Mouse (Mus musculus): ENCODE data around the gene Naa38.

Naa38 gene

DNA sequence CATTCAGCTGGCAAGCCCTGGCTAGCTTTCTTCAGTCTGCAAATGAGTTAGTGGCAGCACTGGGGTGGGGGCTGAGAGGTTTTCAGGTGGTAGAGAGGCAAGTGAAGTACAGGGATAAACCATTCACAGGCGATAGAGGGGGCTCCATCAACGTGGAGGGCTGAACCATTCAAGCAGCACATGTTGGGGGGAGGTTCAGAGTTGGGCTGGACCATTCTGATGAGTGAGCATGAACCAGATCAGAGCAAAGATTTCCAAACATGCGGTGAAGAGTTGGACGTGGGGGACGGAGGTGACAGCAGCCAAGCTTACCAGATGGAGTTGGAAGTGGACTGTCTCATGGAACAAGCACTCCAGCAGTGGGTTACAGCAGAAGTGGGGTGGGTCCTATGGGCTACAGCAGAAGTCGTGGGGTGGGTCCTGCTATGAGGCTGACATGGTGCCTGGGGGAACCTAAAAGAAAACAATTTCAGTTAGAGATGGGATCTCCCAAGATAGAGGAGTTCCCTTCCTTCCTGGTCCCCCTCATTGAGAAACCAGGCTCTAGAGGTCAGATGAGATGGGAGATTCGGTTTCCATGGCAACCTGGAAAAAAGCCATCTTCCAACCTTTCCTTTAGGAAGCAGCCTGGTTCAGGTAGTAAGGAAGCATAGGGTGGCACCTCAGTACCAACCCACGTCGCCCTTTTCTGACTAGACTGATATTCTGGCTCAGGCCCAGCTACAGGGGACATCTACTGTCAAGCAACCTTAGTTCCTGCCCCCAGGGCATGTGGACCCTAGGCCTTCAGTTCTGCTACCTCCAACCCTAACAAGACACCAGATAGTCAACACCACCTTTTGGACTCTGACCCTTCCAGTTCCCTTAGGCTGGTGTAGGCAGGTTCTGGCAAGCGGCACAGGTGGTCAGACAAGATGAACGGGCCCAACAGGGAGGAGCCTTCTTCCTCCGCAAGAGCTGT, 18.2 kb downstream of the Naa38 start, which contains the start of gene Kdm6b:
TSS of gene Kdm6b (minus strand) at position 455 of the 961 bp plus-strand sequence.
- DNase-seq (ENCODE audit: low read depth, low spot score) = no peak

DNA sequence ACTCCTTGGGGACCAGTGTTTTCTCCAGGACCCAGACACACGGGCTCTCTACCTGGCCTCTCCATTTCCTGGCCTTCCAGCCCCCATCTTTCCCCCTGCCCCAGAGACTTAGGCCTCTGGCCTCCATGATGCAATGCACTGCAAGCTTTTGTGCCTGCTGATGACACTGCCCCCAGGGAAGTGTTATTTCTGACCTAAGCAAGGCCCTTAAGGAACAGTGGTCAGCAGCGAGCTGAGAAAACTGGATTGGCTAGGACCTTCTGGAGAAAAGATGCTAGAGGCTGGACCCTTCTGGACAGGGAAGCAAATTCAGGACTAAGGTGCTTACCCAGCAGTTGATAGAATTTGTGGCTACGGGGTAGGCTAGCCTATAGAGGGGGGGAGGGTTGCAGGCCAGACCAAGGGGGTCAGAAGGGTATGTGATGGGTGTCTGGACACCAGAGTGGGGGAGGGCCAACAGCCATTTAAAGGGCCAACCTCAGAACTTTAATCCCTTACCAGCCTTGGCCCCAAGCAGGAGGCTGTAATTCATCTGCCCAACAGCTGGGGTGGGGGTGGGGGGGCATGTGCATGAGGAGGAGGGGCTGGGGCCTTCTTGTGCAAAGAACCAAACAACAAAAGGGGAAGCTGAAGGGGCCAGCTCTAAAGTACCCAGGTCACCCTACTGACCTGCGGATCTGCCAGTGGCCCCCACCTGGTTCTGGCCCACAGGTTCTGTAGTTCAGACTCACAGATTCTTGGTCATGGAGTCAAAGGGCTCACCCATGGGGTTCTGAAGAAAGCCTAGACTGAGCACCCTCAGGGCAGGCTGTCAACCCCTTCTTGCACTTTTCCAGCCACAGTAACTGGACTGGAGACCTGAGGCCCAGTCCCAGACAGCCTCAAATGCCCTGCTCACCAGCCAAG, 19.4 kb downstream of the Naa38 start:
- no peak for DNase-seq (ENCODE audit: low read depth, low spot score)

- no peak for DNase-seq (ENCODE audit: low read depth, low spot score)
Observed at GRCm38 (mm10) chr11:69415327-69415667, 20.0 kb downstream of the Naa38 start.

- no peak for DNase-seq (ENCODE audit: low read depth, low spot score)
Observed at GRCm38 (mm10) chr11:69415668-69416451, 20.6 kb downstream of the Naa38 start.

GRCm38 (mm10) chr11:69416509-69416908, 21.2 kb downstream of the Naa38 start:
- no peak for DNase-seq (ENCODE audit: low read depth, low spot score)

DNA sequence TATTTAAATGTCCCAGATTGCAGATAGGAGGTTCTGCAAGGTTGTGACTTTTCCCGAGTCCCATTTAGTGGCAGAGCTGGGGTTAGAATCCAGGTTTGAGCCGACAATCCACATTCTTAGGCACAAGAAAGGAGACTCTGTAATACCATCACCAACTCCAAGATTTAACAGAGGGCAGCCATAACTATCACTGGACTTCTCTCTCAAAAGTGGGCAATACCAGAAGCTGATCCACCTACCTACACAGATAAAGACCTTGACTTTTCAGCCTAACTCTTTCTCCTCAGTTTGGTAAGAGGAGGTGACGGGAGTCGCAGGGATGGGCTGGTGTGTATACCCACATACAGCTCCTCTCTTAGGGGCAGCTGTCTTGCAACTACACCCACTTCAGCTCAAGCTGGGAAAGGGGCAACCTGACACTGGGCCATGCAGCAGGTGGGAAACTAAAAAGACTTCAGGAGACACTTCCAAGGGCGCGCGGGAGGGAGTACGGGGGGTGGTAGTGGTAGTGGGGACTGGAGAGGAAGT, 21.7 kb downstream of the Naa38 start:
- no peak for DNase-seq (ENCODE audit: low read depth, low spot score)

DNA sequence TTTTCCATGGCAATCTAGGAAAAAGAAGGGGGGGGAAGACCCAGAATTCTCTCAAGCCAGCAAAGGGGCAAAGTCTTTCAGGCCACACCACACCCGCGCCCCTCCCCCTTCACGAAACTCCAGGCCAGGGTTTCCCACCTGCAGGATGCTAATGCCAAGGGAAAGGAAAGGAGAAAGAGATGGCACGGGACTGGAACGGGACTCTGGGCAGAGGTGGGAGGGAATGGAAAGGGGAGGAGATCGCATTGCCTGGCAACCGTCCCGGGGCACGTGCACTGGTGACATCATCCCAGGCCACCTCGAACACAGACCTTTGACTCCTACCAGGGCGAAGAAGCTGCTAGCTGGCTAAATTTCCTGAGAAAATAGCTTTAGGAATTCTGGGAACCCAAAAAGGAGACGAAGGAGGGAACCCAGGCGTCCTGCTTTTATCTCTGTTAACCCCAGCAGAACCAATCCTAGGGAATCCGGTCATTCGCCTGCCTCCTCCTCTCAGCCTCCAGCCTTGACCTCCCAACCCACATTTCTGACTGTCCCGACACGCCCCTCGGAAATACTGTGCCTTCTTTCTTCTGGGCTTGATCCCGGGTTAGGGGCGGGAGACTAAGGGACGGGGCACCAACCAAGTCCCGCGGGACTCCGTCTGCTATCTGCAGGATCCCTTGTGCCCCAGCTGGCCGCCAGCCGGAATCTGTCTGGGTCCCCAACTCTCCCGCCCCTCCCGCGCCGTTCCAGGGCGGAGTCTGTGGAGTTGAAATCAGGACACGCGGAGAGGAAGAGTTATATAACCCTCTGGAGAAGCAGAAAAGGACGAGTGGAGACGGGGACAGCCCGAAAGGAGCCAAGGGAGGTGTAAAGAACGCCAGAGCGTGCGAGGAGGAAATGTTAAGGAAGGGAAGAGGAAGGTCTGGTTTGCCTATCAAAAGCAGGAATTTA, 22.4 kb downstream of the Naa38 start:
- DNase-seq (ENCODE audit: low read depth, low spot score) = peak; percentile 87

DNA sequence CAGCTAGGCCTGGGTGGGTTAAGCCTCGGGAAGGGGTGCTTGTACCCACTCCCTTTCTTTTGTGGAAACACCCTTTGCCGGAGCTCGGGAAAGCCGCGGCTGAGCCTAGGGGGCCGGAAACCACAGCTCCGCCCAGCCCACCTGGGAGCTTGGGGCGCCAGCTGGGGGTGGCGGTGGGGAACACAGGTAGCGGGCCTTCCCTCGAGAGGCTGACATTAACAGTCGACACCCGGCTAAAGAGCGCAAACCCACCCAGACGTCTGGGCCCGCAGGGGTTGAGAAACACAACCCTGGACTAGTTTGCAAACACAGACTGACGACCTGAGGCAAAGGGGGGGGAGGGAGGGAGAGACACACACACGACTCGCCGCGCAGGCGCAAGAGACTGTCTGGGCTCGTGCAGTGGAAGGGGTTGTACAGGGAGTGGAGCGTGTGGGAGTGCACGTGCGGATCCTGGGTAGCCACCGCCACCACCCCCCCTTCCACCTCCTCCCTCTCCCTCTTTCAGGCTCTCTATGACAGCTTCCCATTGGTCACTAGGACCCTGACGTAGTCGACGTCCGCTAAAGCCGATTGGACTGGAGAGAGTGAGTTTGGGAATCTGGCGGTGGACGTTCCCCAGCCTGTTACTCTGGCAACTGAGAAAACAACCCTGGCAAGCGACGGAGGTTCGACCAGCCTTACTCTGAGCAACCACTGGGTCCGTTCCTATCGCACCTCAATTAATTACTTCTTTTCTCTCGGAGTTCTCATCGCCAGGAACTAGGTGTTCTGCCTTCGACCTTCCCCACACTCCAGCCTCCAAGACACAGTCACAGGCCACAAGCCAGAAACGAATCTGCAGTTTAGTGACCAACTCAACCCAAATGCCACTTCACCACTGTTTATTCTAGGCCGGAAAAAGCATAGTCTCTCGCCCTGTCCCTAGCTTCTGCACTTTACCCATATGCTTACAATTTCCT, 23.5 kb downstream of the Naa38 start:
- peak; percentile 97 for DNase-seq (ENCODE audit: low read depth, low spot score)

GRCm38 (mm10) chr11:69419443-69419812, 24.1 kb downstream of the Naa38 start:
- no peak for DNase-seq (ENCODE audit: low read depth, low spot score)

DNA sequence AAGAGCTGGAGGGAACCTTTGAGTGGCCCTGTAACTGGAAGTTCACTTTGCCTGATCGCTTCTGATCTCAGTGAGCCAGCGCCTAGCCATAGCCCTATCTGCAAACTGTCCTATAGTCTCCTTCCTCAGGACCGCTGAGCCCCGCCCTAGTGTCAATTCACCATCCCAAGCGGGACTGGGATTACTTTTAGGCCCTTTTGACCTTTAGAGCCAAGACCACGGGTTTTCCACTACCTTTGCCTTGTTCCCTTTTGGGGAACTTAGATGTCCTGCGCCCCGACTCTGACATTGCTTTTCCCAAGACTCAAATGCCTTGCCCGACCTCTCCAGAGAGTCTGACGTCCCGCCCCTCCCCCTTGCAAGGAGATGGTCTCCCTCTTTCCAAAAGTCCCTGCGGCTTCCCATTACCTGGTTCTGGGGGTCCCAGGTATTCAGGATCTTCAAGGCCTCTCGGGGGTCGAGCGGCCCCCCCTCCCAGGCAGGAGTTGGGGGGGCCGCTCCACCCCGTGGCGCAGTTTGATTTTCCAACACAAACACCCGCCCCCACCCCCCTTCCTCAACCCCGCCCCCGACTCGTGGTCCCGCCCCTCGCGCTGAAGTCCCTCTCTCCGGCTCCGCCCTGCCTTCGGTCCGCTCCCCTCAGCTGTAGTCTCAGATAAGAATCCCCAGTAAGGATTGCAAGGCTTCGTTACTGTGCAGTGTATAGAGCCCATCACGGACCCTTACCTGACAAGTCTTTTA, 24.7 kb downstream of the Naa38 start:
- DNase-seq (ENCODE audit: low read depth, low spot score) = no peak

- DNase-seq (ENCODE audit: low read depth, low spot score) = no peak
Observed at GRCm38 (mm10) chr11:69420554-69421000, 25.3 kb downstream of the Naa38 start.

DNA sequence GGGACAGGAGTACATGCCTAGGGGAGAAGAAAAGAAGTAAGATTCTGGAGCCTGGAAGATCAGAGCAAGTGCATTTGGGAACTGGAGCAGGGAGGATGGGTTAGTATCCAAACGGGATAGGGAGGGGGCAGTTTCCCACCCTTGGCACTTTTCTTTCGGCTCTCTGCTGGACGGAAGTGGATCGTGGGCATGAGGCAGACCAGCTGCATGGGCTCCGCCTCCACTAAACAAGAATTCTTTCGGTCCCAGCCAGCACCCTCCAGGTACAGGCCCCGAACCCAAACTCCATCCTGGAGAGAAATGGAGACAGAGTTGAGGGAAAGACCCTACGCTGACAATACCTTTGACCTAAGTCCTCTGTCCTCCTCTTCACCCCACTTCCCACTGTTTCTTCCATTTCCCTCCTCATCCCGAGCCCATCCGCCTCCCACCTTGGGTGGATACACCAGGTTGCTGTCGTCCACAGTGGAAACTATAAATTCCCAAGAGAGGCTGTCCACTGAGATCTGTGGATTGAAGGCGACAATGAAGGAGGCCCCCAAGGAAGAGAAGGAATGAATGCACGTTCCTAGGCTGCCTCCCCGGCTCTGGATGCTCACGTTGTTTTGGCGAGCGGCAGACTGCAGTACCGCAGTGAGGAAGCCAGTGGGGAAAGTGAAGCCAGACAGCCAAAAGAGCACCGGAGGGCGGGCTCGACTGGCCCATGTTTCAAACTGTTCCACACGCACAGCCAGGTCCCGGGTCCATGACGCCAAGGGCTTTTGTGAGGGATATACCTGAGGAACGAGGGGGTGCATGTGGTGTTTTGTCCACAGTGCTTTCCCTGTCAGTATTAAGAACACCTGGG, 26.1 kb downstream of the Naa38 start:
- DNase-seq (ENCODE audit: low read depth, low spot score) = no peak

DNA sequence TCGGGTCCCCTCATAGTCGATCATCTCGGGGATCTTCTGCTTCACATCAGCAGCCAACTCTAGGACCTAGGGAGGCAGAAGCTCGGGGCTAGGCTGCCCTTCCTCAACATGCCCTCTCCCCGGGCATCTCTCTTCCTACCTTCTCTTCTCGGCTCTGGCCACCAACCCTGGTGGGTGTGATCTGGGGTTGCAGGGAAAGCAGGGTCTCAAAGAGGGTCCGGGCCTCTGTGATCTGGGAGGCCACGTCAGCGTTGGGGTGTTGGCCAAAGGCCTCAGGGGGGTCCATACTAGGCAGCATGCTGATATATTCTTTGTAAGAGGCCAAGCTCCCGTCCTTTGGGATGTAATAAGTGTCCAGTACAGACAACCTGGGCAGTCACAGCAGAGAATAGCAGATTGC, 27.6 kb downstream of the Naa38 start:
- DNase-seq (ENCODE audit: low read depth, low spot score) = no peak

DNA sequence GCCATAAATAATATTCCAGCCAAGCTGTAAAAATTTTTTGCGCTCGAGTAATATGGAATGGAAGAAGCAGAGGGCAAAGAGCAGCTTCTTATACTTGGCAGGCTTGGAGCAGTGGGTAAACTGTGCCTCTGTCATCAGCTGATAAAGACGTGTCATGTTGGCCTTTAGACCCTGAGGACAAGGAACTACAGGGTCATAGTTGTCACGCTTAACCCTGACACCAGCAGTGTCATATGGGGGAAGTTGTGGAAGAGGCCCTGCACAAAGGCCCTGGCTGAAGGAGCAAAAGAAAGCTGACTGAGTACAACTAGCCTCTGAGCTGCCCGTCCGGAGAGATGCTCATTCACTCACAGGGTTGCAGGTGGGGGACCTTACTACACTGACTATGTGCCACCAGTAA, 28.6 kb downstream of the Naa38 start:
- DNase-seq (ENCODE audit: low read depth, low spot score) = no peak

- no peak for DNase-seq (ENCODE audit: low read depth, low spot score)
Observed at GRCm38 (mm10) chr11:69426246-69426645, 31.0 kb downstream of the Naa38 start.

DNA sequence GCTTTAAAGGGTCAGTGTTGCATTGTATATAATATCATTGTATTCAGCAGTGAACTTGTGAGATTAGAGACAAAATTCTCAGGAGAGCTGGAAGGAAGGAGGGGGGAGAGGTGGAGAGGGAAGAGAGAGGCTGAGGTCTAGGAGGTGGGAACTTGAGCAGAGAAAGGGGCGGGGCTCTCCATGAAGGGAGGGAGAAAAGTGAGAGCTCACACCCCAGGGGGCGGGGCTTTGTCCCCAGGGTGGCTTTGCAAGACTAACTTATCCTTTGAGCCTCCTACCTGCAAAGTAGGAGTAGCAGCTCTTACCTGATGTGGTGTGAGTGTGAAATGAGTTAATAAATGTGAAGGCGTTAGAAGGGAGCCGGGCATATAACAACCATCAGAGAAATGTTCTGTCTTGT, 33.5 kb downstream of the Naa38 start:
- no peak for DNase-seq (ENCODE audit: low read depth, low spot score)

- no peak for DNase-seq (ENCODE audit: low read depth, low spot score)
Observed at GRCm38 (mm10) chr11:69429313-69429712, 34.0 kb downstream of the Naa38 start.

Data from brain, embryonic 18.5 days (tissue).